Comparison of ENCODE assay signal across 18 mouse cellular contexts in the genomic region with DNA sequence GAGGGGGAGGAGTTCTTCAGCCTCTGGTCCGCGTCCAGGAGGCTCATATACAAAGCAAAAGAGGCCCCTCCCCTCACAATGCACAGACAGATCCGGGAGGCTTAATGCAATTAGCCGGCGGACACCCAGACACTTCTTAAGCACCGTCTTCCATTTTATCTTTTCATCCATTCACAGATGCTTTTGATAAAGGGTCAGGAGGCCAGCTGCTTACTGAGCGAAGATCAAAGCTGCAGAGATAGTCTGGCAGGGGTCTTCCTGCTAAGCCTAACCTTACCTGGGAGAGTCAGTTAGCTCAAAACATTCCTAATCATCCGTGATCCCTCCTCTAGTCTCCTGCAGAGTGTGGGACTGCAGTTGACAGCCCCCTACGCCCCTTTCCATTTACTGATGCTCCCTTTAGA.
DNase-seq lines count a peak whose midpoint lies in the region; ATAC-seq lines count a peak whose summit lies in the region.
"Had no signal": no experiment of that assay in that cellular context is flagged by ENCODE, and none has a peak within 500 bp of the region (broad histone marks: within the 10 kb centered on the region; RNA-seq: fewer than 3 reads in every experiment).

No protein-coding gene starts in this region.

- H3K9me3 ChIP-seq in limb, embryonic 11.5 days (ENCODE audit: control insufficient read depth, low read length): no peaks in the 10 kb centered on the region
- H3K9me3 ChIP-seq in limb, embryonic 10.5 days (replicated peaks): no peaks in the 10 kb centered on the region
- no peaks in the 10 kb centered on the region for H3K9me3 ChIP-seq in midbrain, embryonic 11.5 days (ENCODE audit: control insufficient read depth, low read length)
- H3K9me3 ChIP-seq: limb, embryonic 15.5 days had no signal

- no peak overlapping the region for H3K9ac ChIP-seq in limb, embryonic 11.5 days (ENCODE audit: low read length)
- H3K9ac ChIP-seq in midbrain, embryonic 11.5 days (ENCODE audit: low read length): no peak overlapping the region
- H3K9ac ChIP-seq: limb, embryonic 15.5 days had no signal

- no peak overlapping the region for H3K4me3 ChIP-seq in limb, embryonic 11.5 days (ENCODE audit: low read depth, low read length)
- no peak overlapping the region for H3K4me3 ChIP-seq in limb, embryonic 10.5 days
- H3K4me3 ChIP-seq in midbrain, embryonic 11.5 days (ENCODE audit: low read depth, low read length): no peak overlapping the region
- H3K4me3 ChIP-seq: limb, embryonic 15.5 days; megakaryocyte, embryonic 14.5 days; myocyte had no signal

- peak; percentile 18 for DNase-seq in limb, embryonic 11.5 days (ENCODE audit: low spot score)
- DNase-seq in limb, embryonic 10.5 days (ENCODE audit: low spot score): no peak
- DNase-seq in embryo, embryonic 10.5 days (ENCODE audit: low spot score): peak; percentile 34
- DNase-seq in midbrain, embryonic 11.5 days (ENCODE audit: low spot score, missing footprints): peak; percentile 83
- DNase-seq in retina, postnatal 1 day: peak; percentile 61
- DNase-seq in gastrocnemius, adult 8-10 months (ENCODE audit: low spot score in 2 of 2): no peak
- no peak for DNase-seq in thymus, postnatal 25 days
- DNase-seq: adrenal gland, adult 8-10 months; cerebellum, adult 9-11 months; gastrocnemius, postnatal 36 days; kidney, adult 2 months; kidney, postnatal 10 days; lung, postnatal 10 days; right cerebral cortex, postnatal 4 days had no signal

- 5% methylated on average over 9 of the region's 9 CpGs for WGBS in limb, embryonic 11.5 days
- 2% methylated on average over 9 of the region's 9 CpGs for whole genome bisulfite sequencing in limb, embryonic 10.5 days
- under 1% methylated on average over 9 of the region's 9 CpGs for WGBS in midbrain, embryonic 11.5 days

- H3K4me1 ChIP-seq in limb, embryonic 11.5 days (ENCODE audit: control insufficient read depth, insufficient read depth, low read length): no peaks in the 10 kb centered on the region
- H3K4me1 ChIP-seq in limb, embryonic 10.5 days: no peaks in the 10 kb centered on the region
- H3K4me1 ChIP-seq in midbrain, embryonic 11.5 days (ENCODE audit: control insufficient read depth, insufficient read depth, low read length): peaks cover 13% of the 10 kb centered on the region
- H3K4me1 ChIP-seq: megakaryocyte, embryonic 14.5 days had no signal

- H3K27me3 ChIP-seq in limb, embryonic 11.5 days (ENCODE audit: control insufficient read depth, insufficient read depth, low read length): no peaks in the 10 kb centered on the region
- 0 out of 2 replicates have a peak, but pooled peaks cover 5% of the 10 kb centered on the region for H3K27me3 ChIP-seq in limb, embryonic 10.5 days (ENCODE audit: low read depth, poor library complexity, severe bottlenecking)
- no peaks in the 10 kb centered on the region for H3K27me3 ChIP-seq in midbrain, embryonic 11.5 days (ENCODE audit: control insufficient read depth, insufficient read depth, low read length)
- H3K27me3 ChIP-seq: megakaryocyte, embryonic 14.5 days had no signal

- no peaks in the 10 kb centered on the region for H3K36me3 ChIP-seq in limb, embryonic 11.5 days (ENCODE audit: control insufficient read depth, insufficient read depth, low read length)
- H3K36me3 ChIP-seq in limb, embryonic 10.5 days: no peaks in the 10 kb centered on the region
- no peaks in the 10 kb centered on the region for H3K36me3 ChIP-seq in midbrain, embryonic 11.5 days (ENCODE audit: control insufficient read depth, insufficient read depth, low read length)
- H3K36me3 ChIP-seq: limb, embryonic 15.5 days had no signal

- no peak overlapping the region for H3K4me2 ChIP-seq in limb, embryonic 11.5 days (ENCODE audit: low read depth, severe bottlenecking)
- H3K4me2 ChIP-seq in midbrain, embryonic 11.5 days: peak overlapping the region; percentile 19; the same call in 1 of the 2 replicates
- H3K4me2 ChIP-seq: limb, embryonic 15.5 days had no signal

- no peak overlapping the region for H3K27ac ChIP-seq in limb, embryonic 11.5 days (replicated peaks; ENCODE audit: low read depth, low read length)
- no peak overlapping the region for H3K27ac ChIP-seq in limb, embryonic 10.5 days
- no peak overlapping the region for H3K27ac ChIP-seq in midbrain, embryonic 11.5 days (ENCODE audit: low read depth, low read length)
- H3K27ac ChIP-seq: limb, embryonic 15.5 days; stomach, postnatal 0 days had no signal

- no peak for ATAC-seq in limb, embryonic 11.5 days (ENCODE audit: insufficient number of reproducible peaks, low FRiP score, low TSS enrichment, low read depth)
- peak; percentile 41; the same call in 1 of the 2 replicates for ATAC-seq in midbrain, embryonic 11.5 days (ENCODE audit: low FRiP score)

Comparison
In these comparisons a context has a peak if more than half of its experiments do, and no peak if none do; other contexts are left out.
1. DNase-seq: peak in limb, embryonic 11.5 days (single experiment), embryo, embryonic 10.5 days (single experiment), midbrain, embryonic 11.5 days (single experiment) and retina, postnatal 1 day (single experiment); none in limb, embryonic 10.5 days (single experiment), gastrocnemius, adult 8-10 months (0 of 2) and thymus, postnatal 25 days (single experiment).